Mouse (Mus musculus) embryo, embryonic 9.5 days (tissue): ENCODE data around the gene AC124502.3.
"Not testable (repeated sequence)": the region's sequence is repeated elsewhere in the genome, so short reads cannot be mapped to it uniquely, and the experiment has no call there.

Experiments used
- DNase-seq: peaks from one replicate; pipeline ENCODE4 v3.0.0-alpha.2; 2017; ENCODE audit errors: extremely low spot score

AC124502.3 gene

DNA sequence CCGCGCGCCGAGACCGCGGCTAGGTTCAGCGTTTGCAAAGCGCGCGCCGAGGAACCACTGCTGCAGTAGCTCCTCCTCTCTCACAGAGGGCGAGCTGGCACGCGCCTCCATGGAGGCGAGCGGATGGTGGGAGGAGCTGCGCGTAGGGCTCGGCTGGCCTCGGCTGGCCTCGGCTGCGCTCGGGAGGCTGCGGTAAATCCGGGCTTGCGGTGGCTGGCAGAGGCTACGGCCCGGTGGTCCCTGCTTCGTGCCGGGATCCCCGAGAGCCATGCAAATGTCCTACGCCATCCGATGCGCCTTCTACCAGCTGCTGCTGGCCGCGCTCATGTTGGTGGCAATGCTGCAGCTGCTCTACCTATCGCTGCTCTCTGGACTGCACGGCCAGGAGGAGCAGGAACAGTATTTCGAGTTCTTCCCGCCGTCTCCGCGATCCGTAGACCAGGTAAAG lies at the start of gene AC124502.3, which contains the start of gene B4gat1:
AC124502.3 (plus strand) TSS at position 183 of the 448 bp plus-strand sequence.
B4gat1 (plus strand) TSS at position 118 of the 448 bp plus-strand sequence.
- peak; percentile 91 for DNase-seq

DNA sequence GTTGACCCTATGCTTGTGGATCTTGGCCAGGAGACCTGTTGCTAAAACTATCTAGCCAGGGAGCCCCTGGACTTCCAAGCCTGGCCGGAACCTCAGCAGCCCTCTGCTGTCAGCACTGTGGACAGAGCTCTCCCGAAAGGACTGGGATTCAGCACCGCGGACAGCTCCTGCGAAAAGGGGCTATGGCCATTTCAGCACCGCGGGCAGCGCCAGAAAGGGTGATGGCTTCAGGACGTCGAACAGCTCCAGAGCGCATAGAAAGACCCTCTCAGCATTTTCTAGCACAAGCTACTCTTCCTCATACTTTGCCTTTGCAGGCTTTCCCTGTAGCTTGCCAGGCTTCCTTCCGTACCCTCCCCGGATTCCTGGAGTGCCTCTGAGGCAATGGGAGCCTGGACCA lies 49.7 kb upstream of the AC124502.3 start:
- peak; percentile 92 for DNase-seq

DNA sequence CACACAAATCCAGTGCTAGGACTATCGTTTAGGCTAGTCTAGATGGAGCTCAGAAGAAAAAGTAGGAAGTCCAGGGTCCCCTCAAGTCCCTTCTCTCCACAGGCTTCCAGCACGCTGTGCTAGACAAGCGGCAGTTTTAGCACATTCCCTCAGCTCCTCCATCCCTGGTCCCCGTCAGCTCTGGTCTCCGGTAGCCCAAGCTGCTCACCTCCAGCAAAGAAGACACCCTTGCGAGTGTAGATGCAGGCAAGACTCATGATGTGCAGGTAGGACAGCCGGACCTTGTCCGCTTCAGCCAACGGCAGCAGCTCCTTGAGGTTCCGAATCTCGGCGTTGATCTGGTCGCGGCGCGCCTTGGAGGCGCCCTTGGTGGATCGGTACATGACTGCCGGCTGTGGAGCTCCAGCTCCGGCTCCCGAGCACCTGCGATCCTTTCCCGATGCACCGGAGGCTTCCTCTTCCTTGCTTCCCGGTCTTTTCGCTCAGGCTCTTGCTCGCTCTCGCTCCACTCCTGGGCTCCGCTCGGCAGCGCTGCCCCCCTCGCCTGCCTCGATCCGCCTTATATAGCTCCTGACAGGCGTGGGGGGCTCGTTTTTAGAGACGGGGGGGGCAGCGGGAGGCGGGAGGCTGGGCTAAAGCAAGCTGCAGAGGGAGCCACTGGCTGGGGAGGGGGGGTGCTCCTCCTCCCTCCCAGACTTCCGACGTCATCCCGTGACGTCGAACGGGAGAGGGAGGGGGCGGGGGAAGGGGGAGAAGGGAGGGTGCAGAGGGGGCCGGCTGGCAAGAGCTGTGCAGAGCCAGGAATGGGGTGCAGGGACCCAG lies 49.0 kb upstream of the AC124502.3 start:
- no peak for DNase-seq

DNA sequence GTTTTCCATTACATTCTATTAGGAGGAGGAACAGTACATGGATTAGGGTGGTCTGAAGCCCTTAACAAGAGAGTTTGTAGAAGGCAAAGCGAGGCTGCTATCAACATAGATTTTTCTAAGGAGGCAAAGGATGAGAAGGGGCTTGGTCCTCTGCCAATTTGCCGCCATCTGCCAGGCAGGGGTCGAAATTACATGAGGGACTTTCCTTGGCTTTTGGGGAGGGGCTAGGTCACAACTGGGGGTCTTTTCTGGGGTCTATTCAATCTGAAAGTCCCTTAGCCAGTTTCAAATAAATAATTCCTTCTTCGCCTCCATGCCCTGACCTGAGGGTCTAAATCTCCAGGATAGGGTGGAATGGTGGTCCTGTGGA lies 48.5 kb upstream of the AC124502.3 start, which contains the start of gene Npas4:
Npas4 (minus strand) TSS at position 61 of the 370 bp plus-strand sequence.
- DNase-seq, result no peak

DNA sequence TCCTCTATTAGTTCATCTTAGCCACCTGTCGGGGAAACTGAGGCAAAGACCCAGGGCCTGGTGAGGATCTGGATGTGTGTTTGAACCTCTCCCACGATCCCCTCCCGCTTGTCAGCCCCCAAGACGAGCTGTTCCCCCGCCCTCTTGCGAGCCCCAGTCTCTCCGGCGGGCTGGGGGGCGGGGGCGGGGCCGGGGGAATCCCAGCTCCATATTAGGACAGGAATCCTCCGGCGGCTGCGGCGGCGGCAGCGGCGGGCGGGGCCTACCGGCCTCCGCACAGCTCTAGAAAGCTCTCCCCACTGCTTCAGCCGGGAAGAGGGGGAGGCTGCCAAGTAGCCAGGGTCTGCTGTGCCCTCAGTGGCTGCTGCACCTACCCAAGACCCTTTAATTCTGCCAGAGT lies 48.0 kb upstream of the AC124502.3 start:
- no peak for DNase-seq

DNA sequence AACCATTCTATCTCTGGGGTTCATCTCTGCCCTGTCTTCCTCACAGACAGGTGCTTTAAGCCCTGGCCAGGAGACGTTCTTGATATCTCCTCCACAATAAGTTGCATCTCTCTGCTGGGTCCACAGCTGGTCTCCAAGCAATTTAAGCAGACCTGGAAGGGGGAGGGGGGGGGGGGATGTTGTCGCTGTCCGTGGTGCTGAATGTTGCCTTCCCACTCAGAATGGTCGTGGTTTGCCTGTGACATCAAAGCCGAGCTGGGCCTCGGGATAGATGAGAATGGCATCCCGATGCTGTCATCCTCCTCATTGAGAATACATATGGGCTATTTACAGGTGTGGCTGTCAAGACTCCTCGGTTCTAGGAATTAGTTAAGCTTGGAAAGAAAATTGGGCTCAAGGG lies 46.3 kb upstream of the AC124502.3 start:
- peak; percentile 34 for DNase-seq

DNA sequence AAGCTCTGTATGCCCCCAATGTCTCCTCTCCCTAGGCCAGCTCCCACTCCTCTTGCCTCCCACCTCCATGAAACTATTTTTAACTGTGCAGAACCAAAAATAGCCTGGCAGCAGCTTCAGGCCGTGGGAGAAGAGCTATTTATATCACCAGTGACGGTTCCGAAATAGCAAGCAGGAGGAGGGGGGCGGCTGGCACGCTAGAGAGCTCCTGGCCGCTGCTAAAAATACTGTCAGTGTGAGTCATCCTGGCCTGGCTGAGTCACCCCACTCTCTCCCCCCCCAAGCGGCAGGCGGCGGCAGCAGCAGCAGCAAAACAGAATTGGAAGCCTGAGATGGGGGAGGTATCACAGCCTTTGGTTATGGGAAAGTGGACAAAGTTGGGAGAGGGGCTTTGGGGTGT lies 45.8 kb upstream of the AC124502.3 start:
- DNase-seq, result no peak

DNA sequence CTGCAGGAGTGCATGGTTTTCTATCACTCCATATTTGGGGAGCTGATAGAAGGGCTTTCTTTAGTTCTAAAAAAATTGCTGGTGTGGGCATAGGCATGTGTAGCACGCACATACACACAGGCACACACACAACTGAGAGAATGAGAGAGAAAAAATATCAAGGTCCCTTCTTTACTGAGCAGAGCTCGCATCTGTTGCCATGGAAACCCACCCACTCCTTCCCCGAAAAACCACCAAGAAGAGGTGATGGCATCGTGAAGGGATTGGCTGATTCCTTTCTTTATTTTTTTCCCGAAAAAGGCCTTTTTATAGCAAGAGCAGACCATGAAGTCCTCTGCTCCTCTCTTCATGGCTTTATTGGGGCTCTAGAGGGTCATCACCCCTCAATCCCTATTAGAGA lies 44.6 kb upstream of the AC124502.3 start:
- DNase-seq, result no peak

DNA sequence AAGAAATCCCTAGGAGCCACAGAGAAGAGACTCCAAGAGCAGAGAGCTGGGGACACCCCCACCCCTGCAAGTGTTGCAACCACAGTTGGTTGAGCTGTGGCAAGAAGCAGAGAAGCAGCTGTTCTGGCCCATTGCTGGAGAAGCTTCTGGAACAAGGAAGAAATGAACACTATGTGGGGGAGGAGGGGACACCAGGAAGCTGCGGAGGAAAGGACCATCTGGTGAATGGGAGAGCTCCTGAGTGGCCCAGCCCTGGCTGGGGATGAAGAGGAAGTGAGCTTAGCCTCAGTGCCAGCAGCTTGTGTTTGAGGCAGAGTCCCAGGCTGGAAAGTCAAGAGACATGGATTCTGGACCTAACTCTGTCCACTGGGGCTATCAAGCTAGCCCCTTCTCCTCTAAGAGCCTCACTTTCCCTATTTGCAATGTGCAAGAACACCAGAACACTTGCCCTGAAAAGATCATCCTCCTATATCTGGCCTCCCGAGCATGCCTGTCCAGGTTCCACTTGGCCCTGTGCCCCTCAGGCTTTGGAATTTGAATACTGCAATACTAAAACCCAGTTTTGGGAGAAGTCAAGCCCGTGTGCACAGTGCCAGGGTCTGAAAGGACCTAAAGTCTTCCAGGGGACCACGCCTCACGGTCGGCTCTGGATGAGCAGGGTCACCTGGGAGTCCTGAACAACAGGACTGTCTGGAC lies 39.1 kb upstream of the AC124502.3 start:
- no peak for DNase-seq

DNA sequence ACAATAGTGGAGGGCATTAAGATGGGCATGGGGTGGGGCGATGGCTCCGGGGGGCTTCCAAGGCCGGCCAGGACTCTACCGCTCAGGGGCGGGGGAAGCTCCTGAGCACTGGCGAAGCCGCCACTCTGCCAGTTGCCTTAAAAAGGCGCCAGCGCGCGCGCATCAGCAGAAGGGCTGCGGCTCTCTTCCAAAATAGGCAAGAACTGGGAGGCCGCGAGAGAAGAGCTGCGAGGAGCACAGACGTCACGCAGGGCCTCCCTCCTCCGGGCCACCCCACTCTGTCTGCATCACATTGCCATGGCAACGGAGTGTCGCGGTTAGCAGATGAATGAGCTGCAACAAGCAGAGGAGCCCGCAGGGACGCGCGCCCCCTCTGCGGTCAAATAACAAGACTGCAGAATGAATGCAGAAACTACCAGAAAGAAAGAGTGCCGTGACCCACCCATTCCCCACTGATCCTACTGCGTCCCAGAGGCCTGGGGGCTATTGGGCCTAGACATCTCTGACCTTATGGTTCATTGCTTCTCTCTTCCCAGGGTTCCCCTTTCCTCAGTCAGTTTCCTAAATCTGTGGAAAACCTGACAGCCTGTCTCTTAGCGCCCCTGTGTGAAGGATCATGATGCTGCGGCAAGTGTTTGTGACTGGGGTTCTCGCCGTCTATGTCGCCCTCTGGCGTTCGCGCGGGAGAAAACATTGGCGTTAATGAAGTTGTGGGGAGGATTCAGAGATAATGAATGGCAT lies 36.9 kb upstream of the AC124502.3 start:
- peak; percentile 82 for DNase-seq

DNA sequence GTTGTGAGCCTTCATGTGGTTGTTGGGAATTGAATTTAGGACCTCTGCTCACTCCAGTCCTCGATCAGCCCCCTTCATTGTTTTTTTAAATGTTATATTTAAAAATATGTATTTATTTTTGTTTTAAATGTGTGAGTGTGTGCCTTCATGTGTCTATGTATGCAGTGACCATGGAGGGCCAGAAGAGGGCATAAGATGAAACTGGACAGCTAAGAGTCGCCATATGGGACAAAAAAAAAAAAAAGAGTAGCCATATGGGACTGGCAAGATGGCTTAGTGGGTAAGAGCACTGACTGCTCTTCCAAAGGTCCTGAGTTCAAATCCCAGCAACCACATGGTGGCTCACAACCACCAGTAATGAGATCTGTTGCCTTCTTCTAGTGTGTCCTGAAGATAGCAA lies 35.0 kb upstream of the AC124502.3 start:
- not testable (repeated sequence) for DNase-seq

DNA sequence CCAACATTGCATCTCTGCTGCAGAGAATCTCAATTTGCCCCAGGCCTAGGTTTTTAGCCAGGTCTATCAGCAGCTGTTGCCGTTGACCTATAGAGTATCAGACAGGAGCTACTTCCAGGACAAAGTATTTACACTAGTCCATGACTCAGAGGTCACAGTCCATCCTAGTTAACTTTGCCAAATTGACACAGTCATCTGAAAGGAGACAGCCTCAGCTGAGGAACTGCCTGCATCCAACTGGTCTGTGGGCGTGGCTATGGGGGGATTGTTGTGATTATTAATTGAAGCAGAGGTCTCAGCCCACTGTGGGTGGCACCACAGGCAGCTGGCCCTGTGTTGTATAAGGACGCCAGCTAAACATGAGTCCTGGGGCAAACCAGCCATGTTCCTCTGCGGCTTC lies 33.8 kb upstream of the AC124502.3 start:
- DNase-seq, result no peak

DNA sequence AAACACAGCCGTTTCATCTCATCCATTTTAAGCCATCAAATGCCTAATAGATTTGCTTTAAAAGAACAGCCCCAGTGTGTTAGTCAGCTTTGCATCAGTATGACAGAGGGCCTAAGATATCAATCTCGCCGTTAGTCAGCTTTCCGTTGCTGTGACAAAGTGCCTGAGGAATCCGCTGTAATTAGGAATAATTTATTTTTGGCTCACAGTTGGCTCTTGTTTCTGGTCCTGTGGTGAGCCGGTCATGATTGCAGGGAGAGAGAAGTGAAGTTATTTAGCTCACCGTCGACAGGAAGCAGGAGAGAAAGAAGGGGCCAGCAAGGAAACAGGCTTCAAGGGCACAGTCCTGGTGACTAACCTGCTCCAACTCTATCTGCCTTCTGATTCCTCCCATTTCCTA lies 25.6 kb upstream of the AC124502.3 start:
- no peak for DNase-seq

DNA sequence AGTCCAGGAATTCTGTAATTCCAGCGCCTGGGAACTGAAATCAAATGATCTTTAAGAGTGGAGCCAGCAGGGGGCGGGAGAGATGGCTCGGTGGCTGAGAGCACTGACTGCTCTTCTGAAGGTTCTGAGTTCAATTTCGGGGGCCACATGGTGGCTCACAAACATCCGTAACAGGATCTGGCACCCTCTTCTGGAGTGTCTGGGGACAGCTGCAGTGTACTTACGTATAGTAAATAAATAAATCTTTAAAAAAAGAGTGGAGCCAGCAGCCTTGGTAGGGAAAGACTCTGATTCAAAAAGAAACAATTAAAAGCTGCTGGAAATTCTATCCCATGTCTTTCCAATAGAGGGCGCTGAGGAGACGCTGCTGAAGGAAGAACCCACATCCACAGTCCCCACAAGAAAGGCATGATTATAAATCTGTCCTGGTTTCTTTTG lies 23.7 kb upstream of the AC124502.3 start:
- peak; percentile 42 for DNase-seq

DNA sequence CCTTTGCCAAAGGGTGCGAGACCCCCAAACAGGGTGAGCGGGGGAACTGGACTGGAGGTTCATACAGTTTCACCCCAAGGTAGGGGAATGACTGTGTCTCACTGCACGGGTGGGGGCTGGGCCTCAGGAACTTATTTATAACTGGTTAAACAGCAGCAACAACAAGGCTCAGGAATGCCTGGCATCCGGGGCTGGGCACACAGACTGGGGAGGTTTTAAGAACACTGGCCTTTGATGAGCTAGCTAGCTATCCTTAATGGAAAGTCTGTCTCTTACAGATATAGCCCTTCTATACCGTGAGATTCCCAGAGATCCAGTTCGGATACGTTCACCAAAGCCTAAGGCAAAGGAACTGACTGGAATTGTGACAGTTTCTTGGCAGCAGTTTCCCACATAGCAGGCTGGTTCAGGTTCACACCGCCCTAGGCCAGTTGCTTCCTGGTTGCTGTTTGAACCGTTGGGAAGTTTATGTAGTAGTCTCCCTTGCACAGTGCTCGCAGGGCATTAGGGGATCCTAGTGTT lies 22.4 kb upstream of the AC124502.3 start:
- peak; percentile 33 for DNase-seq

DNA sequence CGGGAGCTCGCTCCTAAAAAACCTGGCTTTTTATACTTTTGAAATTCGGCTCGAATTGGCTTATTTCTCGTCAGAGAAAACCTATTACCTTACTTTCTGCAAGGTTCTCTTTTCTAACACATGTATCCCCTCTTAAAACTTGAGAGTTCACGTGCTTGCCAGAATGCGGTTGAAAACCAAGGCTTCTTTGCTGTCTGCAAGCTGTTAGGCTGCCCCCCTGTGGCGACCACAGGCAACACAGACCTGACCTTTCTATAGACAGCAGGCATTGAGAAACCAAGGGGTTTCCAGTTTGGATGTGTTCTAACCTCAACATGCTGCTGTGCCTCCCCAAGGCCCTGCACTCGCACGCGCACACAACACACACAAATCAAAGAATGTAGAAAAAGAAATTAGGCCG lies 21.9 kb upstream of the AC124502.3 start:
- peak; percentile 78 for DNase-seq

DNA sequence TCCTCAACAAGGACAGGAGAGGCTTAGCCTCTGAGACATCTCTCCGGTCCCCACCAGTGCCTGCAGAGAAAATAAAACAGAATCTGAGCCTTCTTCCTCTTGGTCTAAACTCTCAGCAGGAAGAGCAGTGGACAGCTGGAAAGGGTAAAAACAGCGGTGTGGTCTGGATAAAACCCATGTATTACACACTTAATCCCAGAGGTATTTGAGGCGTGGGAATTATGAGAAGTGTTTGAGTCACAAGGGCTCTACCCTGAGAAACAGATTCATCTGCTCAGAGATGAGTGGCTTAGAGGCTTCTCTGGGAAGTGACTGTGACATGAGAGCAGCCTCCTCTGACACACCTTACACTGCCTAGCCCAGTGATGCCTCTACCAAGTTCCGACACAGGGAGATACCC lies 21.1 kb upstream of the AC124502.3 start:
- DNase-seq, result no peak

DNA sequence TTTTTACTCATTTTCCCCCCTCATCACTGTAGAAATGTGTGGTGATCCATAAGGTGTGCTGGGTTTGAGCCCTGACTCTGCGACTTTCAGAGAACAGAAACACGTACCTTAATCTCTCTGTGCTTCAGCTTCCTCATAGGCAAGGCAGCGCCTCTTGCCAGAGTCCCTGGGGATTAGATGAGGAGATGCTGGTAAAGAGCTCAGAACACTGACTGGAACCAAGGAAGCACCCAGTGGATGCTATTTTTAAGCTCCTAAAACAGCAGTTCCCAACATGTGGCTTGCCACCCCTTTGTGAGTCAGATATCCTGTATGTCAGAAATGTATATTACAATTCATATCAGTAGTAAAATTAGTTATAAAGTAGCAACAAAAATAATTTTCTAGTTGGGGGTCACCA lies 20.5 kb upstream of the AC124502.3 start:
- no peak for DNase-seq

DNA sequence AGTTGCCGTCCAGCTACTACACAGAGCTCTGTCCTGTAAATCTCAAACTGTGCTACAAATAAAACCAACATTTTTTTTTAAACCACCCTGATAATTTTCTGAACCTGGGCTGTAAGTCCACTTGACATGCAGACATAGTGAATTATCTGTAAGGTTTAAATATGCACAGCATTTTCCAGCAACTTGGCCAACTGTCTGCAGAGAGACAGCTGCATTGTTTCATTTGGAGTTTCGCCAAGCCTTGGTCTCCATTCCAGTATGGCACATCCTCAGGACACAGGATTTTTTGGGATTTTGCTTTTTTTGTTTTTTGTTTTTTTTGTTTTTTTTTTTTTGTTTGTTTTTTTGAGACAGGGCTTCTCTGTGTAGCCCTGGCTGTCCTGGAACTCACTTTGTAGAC lies 17.3 kb upstream of the AC124502.3 start:
- DNase-seq, result no peak

DNA sequence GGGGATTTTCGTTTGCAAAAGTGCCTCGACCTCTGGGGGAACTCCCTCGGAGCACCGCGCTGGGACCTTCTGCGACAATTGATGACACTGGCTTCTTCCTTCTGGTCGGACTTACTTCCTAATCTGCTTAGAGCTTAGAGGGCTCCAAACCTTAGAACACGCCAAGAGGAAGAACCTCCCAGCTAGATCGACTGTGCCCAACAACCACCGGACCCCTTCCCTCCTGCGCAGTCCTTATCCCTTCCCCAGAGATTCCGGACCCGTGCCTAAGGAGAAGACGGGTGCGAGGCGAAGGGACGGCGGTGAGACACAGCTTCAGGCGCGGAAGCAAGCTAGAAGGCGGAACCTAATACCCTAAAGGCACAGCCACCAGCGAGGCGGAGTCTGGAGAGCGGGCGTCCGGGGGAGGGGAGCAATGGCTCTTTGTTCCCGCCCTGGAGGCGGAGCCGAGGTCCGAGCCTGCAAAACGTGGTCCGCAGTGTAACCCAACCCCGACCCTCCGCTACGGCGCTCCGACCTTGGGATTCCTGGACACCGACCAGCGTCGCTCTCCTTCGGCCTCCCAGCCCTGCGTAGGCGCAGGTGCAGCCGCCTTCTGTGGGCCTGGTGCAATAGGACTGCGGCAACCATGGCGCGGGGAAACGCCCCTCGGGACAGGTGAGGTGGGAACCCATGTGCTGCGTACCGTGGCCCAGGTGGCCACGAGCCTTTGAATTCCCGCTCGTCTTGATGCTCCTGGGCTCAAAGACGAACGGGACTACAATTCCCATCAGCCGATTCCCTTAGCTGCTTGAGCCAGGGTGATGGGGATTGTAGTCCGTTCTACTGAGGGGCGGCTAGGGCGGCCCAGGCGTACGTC lies 14.8 kb upstream of the AC124502.3 start, which contains the start of gene Slc29a2:
Slc29a2 (plus strand) TSS at position 240 of the 859 bp plus-strand sequence.
- DNase-seq, result peak; percentile 96

DNA sequence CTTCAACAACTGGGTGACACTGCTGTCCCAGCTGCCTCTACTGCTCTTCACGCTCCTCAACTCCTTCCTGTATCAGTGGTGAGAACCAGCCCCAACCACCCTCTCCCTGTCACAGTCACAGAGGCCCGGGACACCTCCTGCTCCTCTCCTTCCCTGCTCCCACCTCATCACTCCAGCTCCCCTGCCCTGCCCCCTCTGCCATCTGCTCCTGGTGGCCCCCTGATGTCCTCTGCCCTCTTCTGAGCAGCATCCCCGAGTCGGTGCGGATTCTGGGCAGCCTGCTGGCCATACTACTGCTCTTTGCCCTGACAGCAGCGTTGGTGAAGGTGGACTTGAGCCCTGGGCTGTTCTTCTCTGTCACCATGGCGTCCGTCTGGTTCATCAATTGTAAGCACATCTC lies 12.6 kb upstream of the AC124502.3 start:
- DNase-seq, result no peak
